Mouse (Mus musculus): ENCODE data around the gene Ddr2.

GRCm38 (mm10) chr1:169970936-169971335, 139.6 kb downstream of the Ddr2 start:
- no peak for TF ChIP-seq CTCF (conservative IDR thresholded peaks at IDR 0.05; ENCODE audit: low read length)
- TF ChIP-seq NANOG (IDR thresholded peaks at IDR 0.05; ENCODE audit: borderline replicate concordance, low read length): no peak
- TF ChIP-seq POU5F1 (IDR thresholded peaks at IDR 0.05; ENCODE audit: borderline replicate concordance, low read length): no peak
